Mouse (Mus musculus) granulocyte monocyte progenitor cell, adult 5-6 weeks (primary cell): ENCODE results near the gene Igfbp2. TPM values are rescaled to one million over a fixed set of nuclear protein-coding genes. Genes with fewer than 3 reads are reported as not detected.

Experiments used
- total RNA-seq, 2 experiments: library from RNA; stranded (forward) in 1 of 2; stranded (reverse) in 1 of 2; fragments of 200-712, 200-1000 nt in 1 of 2; fragments of >200 nt in 1 of 2; fragmentation: Nextera tagmentation in 1 of 2; gene quantifications; 2 replicates each; pipeline ENCODE4 v1.2.3; 2014 to 2017

Gene Igfbp2
- total RNA-seq, 2 experiments from 2014 or later = not detected

Other genes with a start within 250 kb of the Igfbp2 start
- gene Smarcal1, start 241.3 kb upstream of the Igfbp2 start, total RNA-seq (2014; fragmentation: Nextera tagmentation) = 25.7 and 31.2 TPM in 2 replicates
- 26.3 and 30.3 TPM in 2 replicates for gene Smarcal1, start 241.3 kb upstream of the Igfbp2 start, total RNA-seq (2017)
- not detected in 2 replicates for gene Ankar, start 123.9 kb upstream of the Igfbp2 start, total RNA-seq (2014; fragmentation: Nextera tagmentation)
- gene Ankar, start 123.9 kb upstream of the Igfbp2 start, total RNA-seq (2017) = not detected in 2 replicates
- gene Rpl37a, start 113.2 kb upstream of the Igfbp2 start, total RNA-seq (2014; fragmentation: Nextera tagmentation) = 2,326 and 2,389 TPM in 2 replicates
- 479 and 580 TPM in 2 replicates for gene Rpl37a, start 113.2 kb upstream of the Igfbp2 start, total RNA-seq (2017)
- gene Igfbp5, start 50.4 kb downstream of the Igfbp2 start, total RNA-seq (2014; fragmentation: Nextera tagmentation) = not detected in 2 replicates
- gene Igfbp5, start 50.4 kb downstream of the Igfbp2 start, total RNA-seq (2017) = 0.09 TPM in 1 of 2 replicates, not detected in the other
- not detected in 2 replicates for gene Tnp1, start 191.4 kb downstream of the Igfbp2 start, total RNA-seq (2014; fragmentation: Nextera tagmentation)
- gene Tnp1, start 191.4 kb downstream of the Igfbp2 start, total RNA-seq (2017) = not detected in 2 replicates